Mouse (Mus musculus): ENCODE measurements around the gene Rexo2. TPM values are rescaled to one million over a fixed set of nuclear protein-coding genes. Genes with fewer than 3 reads are reported as not detected.

The Rexo2 gene
- polyA plus RNA-seq, 1 experiment, result 234 TPM

DNA sequence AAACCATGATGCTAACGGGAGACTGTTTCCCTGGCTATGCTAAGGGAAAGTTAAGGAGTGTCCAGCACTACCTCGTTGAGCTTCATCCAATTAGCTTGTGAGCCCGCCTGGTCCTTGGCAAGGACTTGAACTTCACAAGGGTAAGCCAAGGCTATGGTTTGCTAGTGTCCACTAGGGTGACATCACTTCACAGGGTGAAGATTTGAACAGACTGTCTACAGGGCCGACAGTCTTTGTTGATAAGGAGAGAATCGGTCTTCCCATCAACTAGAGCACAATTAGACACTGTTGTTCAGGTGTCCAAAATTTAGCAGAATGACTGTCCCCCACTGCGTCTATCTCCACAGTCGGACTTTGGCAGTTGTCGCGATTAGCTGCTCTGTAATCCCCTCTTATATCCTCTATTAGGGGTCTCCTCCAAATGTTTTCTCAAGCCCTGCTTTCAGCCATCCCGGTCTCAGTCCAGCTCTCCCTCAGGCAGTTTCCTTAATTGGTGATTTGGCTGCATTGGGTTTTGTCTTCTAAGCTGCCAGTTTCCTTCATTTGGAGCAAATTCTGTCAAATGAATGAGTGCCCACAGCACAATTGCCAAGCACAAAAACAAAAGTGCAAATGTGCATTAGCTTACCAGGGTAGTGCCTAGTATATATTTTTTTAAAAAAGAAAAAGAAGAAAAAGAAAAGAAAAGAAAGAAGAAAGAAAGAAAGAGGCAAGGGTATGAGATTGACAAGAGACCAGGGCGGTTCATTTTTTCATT, 36.4 kb upstream of the Rexo2 start:
- peaks cover 3% of the 10 kb centered on the region for H3K27me3 ChIP-seq (ENCODE audit: control insufficient read depth, insufficient read depth, insufficient read length)
- H3K79me3 ChIP-seq (ENCODE audit: low read depth), result no peaks in the 10 kb centered on the region
- H3K4me3 ChIP-seq (ENCODE audit: insufficient read depth, poor library complexity, severe bottlenecking), result no peak overlapping the region
- TF ChIP-seq USF1 (IDR thresholded peaks at IDR 0.05; ENCODE audit: low read depth) (no peak), CEBPB (IDR thresholded peaks at IDR 0.05; ENCODE audit: low read depth) (no peak), MYOD1 (IDR thresholded peaks at IDR 0.05; ENCODE audit: control insufficient read depth, insufficient read length, low read depth) (no peak), MAX (IDR thresholded peaks at IDR 0.05) (no peak), FOSL1 (IDR thresholded peaks at IDR 0.05; ENCODE audit: insufficient read depth, low read length, poor library complexity, severe bottlenecking) (no peak), CTCF (IDR thresholded peaks at IDR 0.05; ENCODE audit: control insufficient read depth, insufficient read depth, insufficient read length) (no peak), MYOG (IDR thresholded peaks at IDR 0.05; ENCODE audit: control insufficient read depth, extremely low read depth, insufficient read length) (no peak)
- no peak overlapping the region for H3ac ChIP-seq (ENCODE audit: control insufficient read depth, insufficient read length, low read depth)
- no peaks in the 10 kb centered on the region for H3K36me3 ChIP-seq (ENCODE audit: control insufficient read depth, insufficient read depth)
- no peaks in the 10 kb centered on the region for H3K79me2 ChIP-seq (ENCODE audit: control insufficient read depth, insufficient read depth)

DNA sequence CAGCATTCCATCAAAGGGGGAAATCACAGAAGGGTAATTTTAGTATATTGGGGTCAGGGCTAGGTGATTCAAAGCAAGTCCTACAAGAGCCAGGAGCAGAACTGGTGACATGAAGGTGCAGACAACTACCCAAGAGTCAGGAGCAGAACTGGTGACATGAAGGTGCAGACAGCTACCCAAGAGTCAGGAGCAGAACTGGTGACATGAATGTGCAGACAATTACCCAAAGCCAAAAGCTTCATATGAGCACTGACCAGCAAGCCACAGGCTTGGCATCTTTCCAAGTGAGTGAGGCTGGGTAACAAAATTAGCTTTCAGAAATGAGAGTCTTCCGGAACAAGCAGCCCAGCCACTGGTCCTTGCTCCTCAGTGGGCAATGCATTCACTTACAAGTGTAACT, 34.9 kb upstream of the Rexo2 start:
- H3K36me3 ChIP-seq (ENCODE audit: control insufficient read depth, insufficient read depth), result no peaks in the 10 kb centered on the region
- H3K4me3 ChIP-seq (ENCODE audit: insufficient read depth, poor library complexity, severe bottlenecking), result no peak overlapping the region
- H3K27me3 ChIP-seq (ENCODE audit: control insufficient read depth, insufficient read depth, insufficient read length), result peaks cover 3% of the 10 kb centered on the region
- H3K79me3 ChIP-seq (ENCODE audit: low read depth), result no peaks in the 10 kb centered on the region
- H3ac ChIP-seq (ENCODE audit: control insufficient read depth, insufficient read length, low read depth), result no peak overlapping the region
- TF ChIP-seq USF1 (IDR thresholded peaks at IDR 0.05; ENCODE audit: low read depth) (no peak), MYOG (IDR thresholded peaks at IDR 0.05; ENCODE audit: control insufficient read depth, extremely low read depth, insufficient read length) (no peak)
- H3K79me2 ChIP-seq (ENCODE audit: control insufficient read depth, insufficient read depth), result no peaks in the 10 kb centered on the region

DNA sequence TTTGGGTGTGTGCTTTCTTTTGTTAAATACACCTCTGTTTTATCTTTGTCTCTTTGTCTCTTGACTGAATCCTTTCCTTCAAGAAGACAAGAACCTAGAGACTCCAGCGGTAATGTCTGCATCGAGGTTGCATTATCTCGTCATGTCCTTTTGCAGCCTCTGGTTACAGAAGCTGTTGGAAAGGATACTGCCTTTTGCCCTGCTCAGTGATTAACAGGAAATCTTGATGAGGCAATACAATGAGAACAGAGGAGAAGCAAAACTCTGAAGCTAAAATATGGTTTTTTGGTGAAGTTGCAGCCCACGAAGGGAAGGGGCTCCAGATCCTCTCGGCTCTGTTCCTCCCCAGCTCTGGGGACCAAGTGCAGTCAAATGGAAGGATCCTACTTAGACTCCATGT, 29.7 kb upstream of the Rexo2 start:
- Histone ChIP-seq H3K79me2 (ENCODE audit: control insufficient read depth, insufficient read depth) (no peaks in the 10 kb centered on the region), H3K27me3 (ENCODE audit: control insufficient read depth, insufficient read depth, insufficient read length) (peaks cover 6% of the 10 kb centered on the region), H3K36me3 (ENCODE audit: control insufficient read depth, insufficient read depth) (no peaks in the 10 kb centered on the region), H3K79me3 (ENCODE audit: low read depth) (no peaks in the 10 kb centered on the region), H3K4me3 (ENCODE audit: insufficient read depth, poor library complexity, severe bottlenecking) (no peak overlapping the region), H3ac (ENCODE audit: control insufficient read depth, insufficient read length, low read depth) (no peak overlapping the region)
- TF ChIP-seq FOSL1 (IDR thresholded peaks at IDR 0.05; ENCODE audit: insufficient read depth, low read length, poor library complexity, severe bottlenecking) (no peak), MAX (IDR thresholded peaks at IDR 0.05) (no peak), USF1 (IDR thresholded peaks at IDR 0.05; ENCODE audit: low read depth) (no peak), MYOG (IDR thresholded peaks at IDR 0.05; ENCODE audit: control insufficient read depth, extremely low read depth, insufficient read length) (no peak)

DNA sequence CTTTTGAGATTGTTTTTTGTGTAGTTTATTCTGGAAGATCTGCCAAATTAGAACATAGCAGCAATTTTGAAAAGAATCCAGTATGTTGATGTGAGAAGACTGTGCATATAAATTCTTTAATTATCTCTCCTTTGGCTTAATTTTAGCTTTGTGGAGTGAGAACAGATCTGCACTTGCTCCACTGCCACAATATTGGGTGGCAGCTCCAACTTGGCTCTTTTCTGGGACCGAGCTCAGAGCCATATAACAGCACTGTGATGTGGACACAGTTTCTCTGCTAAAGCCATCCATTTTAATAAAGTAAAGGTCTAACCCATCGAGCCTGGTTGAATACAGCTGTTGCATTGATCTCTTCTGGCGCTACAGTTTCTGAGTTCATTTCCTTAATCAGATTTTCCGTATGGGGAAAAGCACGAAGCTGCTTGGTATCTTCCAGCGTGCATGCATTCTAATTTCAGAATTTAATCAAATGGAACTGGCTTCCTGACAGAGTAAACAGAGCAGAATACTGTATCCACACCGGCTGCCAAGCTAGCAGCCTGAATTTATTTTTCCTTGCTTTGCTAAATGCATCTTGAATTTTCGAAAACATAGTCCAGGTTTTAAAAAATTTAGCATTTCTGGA, 24.4 kb upstream of the Rexo2 start:
- no peaks in the 10 kb centered on the region for H3K79me2 ChIP-seq (ENCODE audit: control insufficient read depth, insufficient read depth)
- no peaks in the 10 kb centered on the region for H3K36me3 ChIP-seq (ENCODE audit: control insufficient read depth, insufficient read depth)
- H3K79me3 ChIP-seq (ENCODE audit: low read depth), result no peaks in the 10 kb centered on the region
- H3K4me3 ChIP-seq (ENCODE audit: insufficient read depth, poor library complexity, severe bottlenecking), result no peak overlapping the region
- peaks cover 6% of the 10 kb centered on the region for H3K27me3 ChIP-seq (ENCODE audit: control insufficient read depth, insufficient read depth, insufficient read length)
- no peak overlapping the region for H3ac ChIP-seq (ENCODE audit: control insufficient read depth, insufficient read length, low read depth)
- TF ChIP-seq FOSL1 (IDR thresholded peaks at IDR 0.05; ENCODE audit: insufficient read depth, low read length, poor library complexity, severe bottlenecking) (no peak), MYOG (IDR thresholded peaks at IDR 0.05; ENCODE audit: control insufficient read depth, extremely low read depth, insufficient read length) (no peak), MAX (IDR thresholded peaks at IDR 0.05) (no peak), USF1 (IDR thresholded peaks at IDR 0.05; ENCODE audit: low read depth) (no peak), CTCF (IDR thresholded peaks at IDR 0.05; ENCODE audit: control insufficient read depth, insufficient read depth, insufficient read length) (no peak)

DNA sequence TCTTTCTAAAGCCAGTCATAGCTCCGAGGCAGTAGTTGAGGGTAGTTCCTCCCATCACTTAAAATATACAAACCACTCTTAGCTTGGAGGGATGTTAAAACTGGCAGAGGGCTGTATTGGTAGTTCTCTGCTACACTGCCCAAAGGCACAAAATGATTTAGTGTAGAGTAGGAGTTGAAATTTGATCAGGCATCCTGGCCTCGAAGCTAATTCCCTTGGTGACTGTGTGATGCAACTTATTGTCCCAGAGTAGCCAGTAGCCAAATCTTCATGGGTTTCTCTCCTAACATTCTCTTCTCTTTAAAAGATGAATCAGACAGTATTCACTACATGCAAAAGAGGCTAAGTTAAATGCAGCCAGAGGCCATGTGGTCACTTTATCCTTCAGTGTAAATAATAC, 22.6 kb upstream of the Rexo2 start:
- no peaks in the 10 kb centered on the region for H3K36me3 ChIP-seq (ENCODE audit: control insufficient read depth, insufficient read depth)
- no peaks in the 10 kb centered on the region for H3K79me3 ChIP-seq (ENCODE audit: low read depth)
- no peaks in the 10 kb centered on the region for H3K79me2 ChIP-seq (ENCODE audit: control insufficient read depth, insufficient read depth)
- H3ac ChIP-seq (ENCODE audit: control insufficient read depth, insufficient read length, low read depth), result no peak overlapping the region
- peaks cover 3% of the 10 kb centered on the region for H3K27me3 ChIP-seq (ENCODE audit: control insufficient read depth, insufficient read depth, insufficient read length)
- no peak overlapping the region for H3K4me3 ChIP-seq (ENCODE audit: insufficient read depth, poor library complexity, severe bottlenecking)
- TF ChIP-seq MYOG (IDR thresholded peaks at IDR 0.05; ENCODE audit: control insufficient read depth, extremely low read depth, insufficient read length) (no peak), MAX (IDR thresholded peaks at IDR 0.05) (no peak), CTCF (IDR thresholded peaks at IDR 0.05; ENCODE audit: control insufficient read depth, insufficient read depth, insufficient read length) (no peak), MYOD1 (IDR thresholded peaks at IDR 0.05; ENCODE audit: control insufficient read depth, insufficient read length, low read depth) (no peak), FOSL1 (IDR thresholded peaks at IDR 0.05; ENCODE audit: insufficient read depth, low read length, poor library complexity, severe bottlenecking) (no peak), USF1 (IDR thresholded peaks at IDR 0.05; ENCODE audit: low read depth) (no peak), CEBPB (IDR thresholded peaks at IDR 0.05; ENCODE audit: low read depth) (no peak)

DNA sequence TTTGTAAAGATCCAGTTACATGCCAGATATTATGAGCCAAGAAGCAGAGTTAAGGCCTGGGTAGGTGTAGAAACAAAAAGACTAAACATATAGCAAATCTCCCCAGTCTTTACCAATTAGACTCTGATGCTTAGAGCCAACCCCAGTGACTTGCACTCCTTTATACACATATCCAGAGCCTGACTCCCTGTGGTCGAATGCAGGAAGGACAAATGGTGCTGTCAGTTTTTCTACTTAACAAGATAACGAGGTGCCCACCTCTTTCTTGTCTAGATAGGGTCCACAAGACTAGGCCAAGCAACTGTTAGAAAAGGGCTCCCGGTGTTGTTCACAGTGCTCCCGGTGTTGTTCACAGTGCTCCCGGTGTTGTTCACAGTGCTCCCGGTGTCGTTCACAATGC, 20.8 kb upstream of the Rexo2 start:
- Histone ChIP-seq H3K27me3 (ENCODE audit: control insufficient read depth, insufficient read depth, insufficient read length) (peaks cover 3% of the 10 kb centered on the region), H3K79me3 (ENCODE audit: low read depth) (no peaks in the 10 kb centered on the region), H3ac (ENCODE audit: control insufficient read depth, insufficient read length, low read depth) (no peak overlapping the region), H3K79me2 (ENCODE audit: control insufficient read depth, insufficient read depth) (no peaks in the 10 kb centered on the region), H3K36me3 (ENCODE audit: control insufficient read depth, insufficient read depth) (no peaks in the 10 kb centered on the region), H3K4me3 (ENCODE audit: insufficient read depth, poor library complexity, severe bottlenecking) (no peak overlapping the region)
- TF ChIP-seq CTCF (IDR thresholded peaks at IDR 0.05; ENCODE audit: control insufficient read depth, insufficient read depth, insufficient read length) (no peak), FOSL1 (IDR thresholded peaks at IDR 0.05; ENCODE audit: insufficient read depth, low read length, poor library complexity, severe bottlenecking) (no peak), USF1 (IDR thresholded peaks at IDR 0.05; ENCODE audit: low read depth) (no peak), MAX (IDR thresholded peaks at IDR 0.05) (no peak), MYOD1 (IDR thresholded peaks at IDR 0.05; ENCODE audit: control insufficient read depth, insufficient read length, low read depth) (no peak), MYOG (IDR thresholded peaks at IDR 0.05; ENCODE audit: control insufficient read depth, extremely low read depth, insufficient read length) (no peak), CEBPB (IDR thresholded peaks at IDR 0.05; ENCODE audit: low read depth) (no peak)
